18 mouse cellular contexts compared by ENCODE assay signal in the genomic region with DNA sequence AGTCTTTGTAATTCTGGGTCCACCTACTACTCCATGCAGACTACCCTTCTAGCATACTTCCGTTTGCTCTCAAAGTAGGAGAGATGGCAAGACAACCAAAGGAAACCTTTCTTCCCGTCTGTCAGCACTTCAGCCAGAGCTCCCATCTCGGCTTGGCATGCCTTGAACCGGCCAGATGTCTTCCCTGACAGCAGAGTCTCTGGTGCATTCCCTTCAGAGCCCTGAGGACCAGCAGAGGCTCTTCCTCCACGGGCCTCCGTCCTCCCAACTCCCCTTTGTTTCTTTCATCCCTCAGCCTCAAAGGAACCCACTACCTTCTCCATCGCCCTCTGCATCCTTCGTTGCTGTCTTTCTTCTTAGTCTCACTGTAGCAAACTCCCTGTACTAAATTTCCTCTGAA.
"Had no signal": no experiment of that assay in that cellular context is flagged by ENCODE, and none has a peak within 500 bp of the region (broad histone marks: within the 10 kb centered on the region; RNA-seq: fewer than 3 reads in every experiment).

No protein-coding gene starts in this region.

- H3K27ac ChIP-seq: kidney, postnatal 0 days; layer of hippocampus, adult 2 months; limb, embryonic 12.5 days; limb, embryonic 15.5 days; liver, embryonic 13.5 days; macrophage; midbrain, embryonic 12.5 days; midbrain, embryonic 15.5 days; neural tube, embryonic 12.5 days; neural tube, embryonic 15.5 days; stomach, postnatal 0 days had no signal

- H3K4me3 ChIP-seq: layer of hippocampus, adult 2 months; limb, embryonic 12.5 days; limb, embryonic 15.5 days; liver, embryonic 13.5 days; midbrain, embryonic 12.5 days; midbrain, embryonic 15.5 days; neural tube, embryonic 12.5 days; neural tube, embryonic 15.5 days had no signal

- DNase-seq: layer of hippocampus, adult 9-11 months; liver, embryonic 13.5 days; lung, adult 2 months; right cerebral cortex, adult 18-20 months; right cerebral cortex, postnatal 14 days; right cerebral cortex, postnatal 4 days; thymus, adult 2 months; thymus, postnatal 25 days had no signal
